Mouse (Mus musculus): ENCODE measurements around the gene Abcf3. TPM values are rescaled to one million over a fixed set of nuclear protein-coding genes. Genes with fewer than 3 reads are reported as not detected.

Gene Abcf3
- polyA plus RNA-seq, 1 experiment from 2014 or later = 81.2 TPM

DNA sequence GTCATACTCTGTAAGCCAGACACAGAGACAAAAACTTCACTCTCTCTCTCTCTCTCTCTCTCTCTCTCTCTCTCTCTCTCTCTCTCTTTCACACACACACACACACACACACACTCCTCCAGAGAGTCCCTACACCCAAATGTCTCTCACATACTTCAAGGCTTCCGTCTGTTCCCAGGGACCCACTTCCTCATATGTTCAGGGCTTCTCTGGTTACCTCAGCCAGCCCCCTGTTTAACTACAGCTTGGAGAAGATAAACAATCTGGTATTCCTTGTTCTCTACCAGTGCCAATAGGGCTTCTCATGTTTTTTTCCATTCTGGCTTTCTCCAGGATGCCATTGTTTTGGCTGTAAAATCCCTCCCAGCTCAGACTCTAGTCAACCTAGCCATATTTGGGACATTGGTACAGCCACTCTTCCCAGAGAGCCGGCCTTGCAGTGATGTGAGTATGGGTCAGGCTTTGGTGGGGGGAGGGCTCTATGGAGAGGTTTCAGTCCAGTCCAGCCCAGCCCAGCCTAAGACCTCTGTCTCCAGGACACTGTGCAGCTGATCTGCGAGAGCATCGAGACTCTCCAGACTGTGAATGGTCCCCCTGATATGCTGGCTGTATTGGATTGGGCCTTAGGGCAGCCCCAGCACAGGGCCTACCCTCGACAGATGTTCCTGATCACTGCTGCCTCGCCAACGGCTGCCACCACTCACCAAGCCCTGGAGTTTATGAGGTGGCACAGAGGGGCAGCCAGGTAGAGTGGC is 48.5 kb downstream of the Abcf3 start:
- no peak overlapping the region for H3K4me3 ChIP-seq
- 76% methylated on average over 7 of the region's 7 CpGs for WGBS
- H3K9me3 ChIP-seq = no peaks in the 10 kb centered on the region
- H3K4me2 ChIP-seq (replicated peaks) = no peak overlapping the region
- no peak for ATAC-seq (ENCODE audit: low FRiP score, low read depth)
- H3K27ac ChIP-seq = no peak overlapping the region
- no peaks in the 10 kb centered on the region for H3K36me3 ChIP-seq
- H3K9ac ChIP-seq = no peak overlapping the region
- H3K4me1 ChIP-seq = no peaks in the 10 kb centered on the region
- peaks cover 29% of the 10 kb centered on the region for H3K27me3 ChIP-seq (replicated peaks)

DNA sequence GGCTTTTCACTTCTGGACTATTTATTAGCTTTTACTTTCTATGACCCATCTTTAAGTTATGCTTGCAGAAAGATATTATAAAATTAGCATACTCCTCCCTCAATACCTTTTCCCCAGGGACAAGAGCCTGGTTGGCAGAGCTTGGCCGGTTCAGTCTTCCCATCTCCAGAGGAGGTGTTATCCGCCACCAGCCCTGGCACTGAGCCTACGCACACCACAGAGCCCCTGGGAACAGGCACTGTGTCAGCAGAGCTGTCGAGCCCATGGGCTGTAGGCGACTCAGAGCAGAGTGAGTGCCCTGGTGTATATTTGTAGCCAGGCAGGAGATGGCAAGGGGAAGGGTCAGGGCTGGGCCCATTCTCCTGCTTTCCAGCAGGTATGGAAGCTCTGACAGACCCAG is 52.1 kb downstream of the Abcf3 start:
- ATAC-seq (ENCODE audit: low FRiP score, low read depth) = no peak
- Histone ChIP-seq H3K27me3 (replicated peaks) (no peaks in the 10 kb centered on the region), H3K4me3 (no peak overlapping the region), H3K36me3 (peaks cover 19% of the 10 kb centered on the region), H3K9ac (no peak overlapping the region), H3K4me2 (replicated peaks) (no peak overlapping the region), H3K4me1 (no peaks in the 10 kb centered on the region), H3K27ac (no peak overlapping the region), H3K9me3 (no peaks in the 10 kb centered on the region)
- WGBS = 78% methylated on average over 5 of the region's 5 CpGs

- no peak overlapping the region for H3K27ac ChIP-seq
These were observed 56.3 kb downstream of the Abcf3 start for GRCm38 (mm10) chr16:20604705-20605104.

GRCm38 (mm10) chr16:20610501-20611356 is 62.4 kb downstream of the Abcf3 start:
- under 1% methylated on average over 28 of the region's 28 CpGs for WGBS
- Histone ChIP-seq H3K4me3 (peak overlapping the region; percentile 88), H3K36me3 (peaks cover 27% of the 10 kb centered on the region), H3K27me3 (replicated peaks) (no peaks in the 10 kb centered on the region), H3K4me2 (replicated peaks) (peak overlapping the region; percentile 95), H3K9ac (peak overlapping the region; percentile 88), H3K4me1 (peaks cover 16% of the 10 kb centered on the region), H3K27ac (peak overlapping the region; percentile 63; the same call in 1 of the 2 replicates), H3K9me3 (no peaks in the 10 kb centered on the region)
- peak; percentile 52 for ATAC-seq (ENCODE audit: low FRiP score, low read depth)

More at GRCm38 (mm10) chr16:20604705-20605104, 56.3 kb downstream of the Abcf3 start:
- no peaks in the 10 kb centered on the region for H3K9me3 ChIP-seq
- H3K36me3 ChIP-seq = peaks cover 48% of the 10 kb centered on the region
- H3K4me3 ChIP-seq = no peak overlapping the region
- peak; percentile 61; the same call in 1 of the 2 replicates for ATAC-seq (ENCODE audit: low FRiP score, low read depth)
- H3K9ac ChIP-seq = no peak overlapping the region
- no peaks in the 10 kb centered on the region for H3K27me3 ChIP-seq (replicated peaks)
- no peak overlapping the region for H3K4me2 ChIP-seq (replicated peaks)
- WGBS = 79% methylated on average over 9 of the region's 9 CpGs
- peaks cover 7% of the 10 kb centered on the region; the same call in 1 of the 2 replicates for H3K4me1 ChIP-seq

MicroRNAs encoded within 50 kb of the gene (microRNA counts, 519-probe panel; counts per million panel counts)
- microRNA mmu-miR-1224 = 5,225 counts per million, percentile 85 among the panel's probes with 10 or more counts

Small RNA genes lying within 50 kb of the gene (microRNA-seq; reads per million reads assigned to microRNA genes)
- 16.8 reads per million, percentile 28 among the genes with 10 or more reads in this experiment for gene Mir1224

Other genes with a start within 250 kb of the Abcf3 start
- 91.7 and 98.8 TPM in 2 replicates for gene Parl, start 246.2 kb upstream of the Abcf3 start, polyA plus RNA-seq (2016; fragmentation: Nextera tagmentation; extraction: Ambion mirVana)
- not detected in 2 replicates for gene Cyp2ab1, start 223.2 kb upstream of the Abcf3 start, polyA plus RNA-seq (2016; fragmentation: Nextera tagmentation; extraction: Ambion mirVana)
- 121 and 131 TPM in 2 replicates for gene Abcc5, start 122.2 kb upstream of the Abcf3 start, polyA plus RNA-seq (2016; fragmentation: Nextera tagmentation; extraction: Ambion mirVana)
- 121 and 125 TPM in 2 replicates for gene Eif2b5, start 49.8 kb upstream of the Abcf3 start, polyA plus RNA-seq (2016; fragmentation: Nextera tagmentation; extraction: Ambion mirVana)
- gene Dvl3, start 31.6 kb upstream of the Abcf3 start, polyA plus RNA-seq (2016; fragmentation: Nextera tagmentation; extraction: Ambion mirVana) = 48.2 and 54.9 TPM in 2 replicates
- 922 and 966 TPM in 2 replicates for gene Ap2m1, start 13.1 kb upstream of the Abcf3 start, polyA plus RNA-seq (2016; fragmentation: Nextera tagmentation; extraction: Ambion mirVana)
- gene Vwa5b2, start 40.9 kb downstream of the Abcf3 start, polyA plus RNA-seq (2016; fragmentation: Nextera tagmentation; extraction: Ambion mirVana) = 12.7 and 14.0 TPM in 2 replicates
- 18.7 and 21.2 TPM in 2 replicates for gene Eef1akmt4, start 63.0 kb downstream of the Abcf3 start, polyA plus RNA-seq (2016; fragmentation: Nextera tagmentation; extraction: Ambion mirVana)
- not detected in 2 replicates for gene Gm49333, start 63.0 kb downstream of the Abcf3 start, polyA plus RNA-seq (2016; fragmentation: Nextera tagmentation; extraction: Ambion mirVana)
- gene Alg3, start 63.2 kb downstream of the Abcf3 start, polyA plus RNA-seq (2016; fragmentation: Nextera tagmentation; extraction: Ambion mirVana) = 43.3 and 44.5 TPM in 2 replicates
- gene Camk2n2, start 72.7 kb downstream of the Abcf3 start, polyA plus RNA-seq (2016; fragmentation: Nextera tagmentation; extraction: Ambion mirVana) = 11.9 and 12.3 TPM in 2 replicates
- 6.9 and 8.0 TPM in 2 replicates for gene Ece2, start 81.3 kb downstream of the Abcf3 start, polyA plus RNA-seq (2016; fragmentation: Nextera tagmentation; extraction: Ambion mirVana)
- gene Psmd2, start 103.1 kb downstream of the Abcf3 start, polyA plus RNA-seq (2016; fragmentation: Nextera tagmentation; extraction: Ambion mirVana) = 412 and 424 TPM in 2 replicates
- 183 and 190 TPM in 2 replicates for gene Eif4g1, start 119.7 kb downstream of the Abcf3 start, polyA plus RNA-seq (2016; fragmentation: Nextera tagmentation; extraction: Ambion mirVana)
- gene Fam131a, start 144.7 kb downstream of the Abcf3 start, polyA plus RNA-seq (2016; fragmentation: Nextera tagmentation; extraction: Ambion mirVana) = 20.8 and 24.3 TPM in 2 replicates
- gene Polr2h, start 169.1 kb downstream of the Abcf3 start, polyA plus RNA-seq (2016; fragmentation: Nextera tagmentation; extraction: Ambion mirVana) = 85.4 and 85.5 TPM in 2 replicates
- gene Clcn2, start 169.2 kb downstream of the Abcf3 start, polyA plus RNA-seq (2016; fragmentation: Nextera tagmentation; extraction: Ambion mirVana) = 40.8 and 43.3 TPM in 2 replicates
- gene Chrd, start 184.6 kb downstream of the Abcf3 start, polyA plus RNA-seq (2016; fragmentation: Nextera tagmentation; extraction: Ambion mirVana) = 7.0 and 8.0 TPM in 2 replicates
- 1.2 and 1.3 TPM in 2 replicates for gene Thpo, start 185.9 kb downstream of the Abcf3 start, polyA plus RNA-seq (2016; fragmentation: Nextera tagmentation; extraction: Ambion mirVana)